Mouse (Mus musculus): Measurements from ENCODE around the gene Rnf24. TPM values are rescaled to one million over a fixed set of nuclear protein-coding genes. Genes with fewer than 3 reads are reported as not detected.

Gene Rnf24
- 2.0 and 2.2 TPM in 2 replicates for polyA plus RNA-seq (2012; rRNA removed)

DNA sequence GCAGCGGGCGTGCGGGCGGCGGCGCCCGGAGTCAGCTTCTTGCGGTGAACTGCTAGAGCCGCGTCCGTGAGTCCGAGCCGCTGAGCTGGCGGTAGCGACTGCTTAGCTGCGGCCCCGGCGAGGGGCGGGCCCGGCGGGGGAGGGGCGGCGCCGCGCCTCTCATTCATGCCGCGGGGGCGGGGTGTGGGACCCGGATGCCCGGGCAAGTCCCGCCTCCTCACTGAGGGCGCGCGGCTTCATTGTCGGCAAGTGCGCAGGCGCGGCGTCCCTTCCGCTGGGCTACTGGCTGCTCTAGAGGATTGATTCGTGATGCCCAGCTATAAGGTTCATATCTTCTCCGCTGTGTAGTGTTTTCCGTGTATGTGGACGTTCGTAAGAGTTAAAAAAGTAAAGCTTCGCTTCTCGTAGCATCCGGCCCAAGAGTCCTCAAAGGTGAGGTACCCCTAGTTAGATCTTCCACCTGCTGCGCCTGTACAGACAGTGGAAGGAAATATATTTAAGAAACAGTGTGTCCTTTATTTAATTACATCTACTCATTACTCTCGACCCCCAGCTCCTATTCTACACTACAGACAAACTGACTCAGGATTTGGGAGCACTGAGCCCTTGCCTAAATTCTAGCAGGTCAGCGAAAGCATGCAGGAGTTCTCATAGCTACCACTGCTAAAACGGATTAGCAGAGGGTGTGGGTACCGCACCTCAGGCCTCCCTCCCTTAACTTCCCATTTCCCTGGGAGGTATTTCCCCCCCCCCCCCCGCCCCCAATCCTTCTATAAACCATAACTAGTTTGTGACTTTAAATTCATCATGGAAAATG, at the start of gene Rnf24:
Gene Rnf24 (minus strand): TSS at position 146 of the 817 bp plus-strand sequence.

DNA sequence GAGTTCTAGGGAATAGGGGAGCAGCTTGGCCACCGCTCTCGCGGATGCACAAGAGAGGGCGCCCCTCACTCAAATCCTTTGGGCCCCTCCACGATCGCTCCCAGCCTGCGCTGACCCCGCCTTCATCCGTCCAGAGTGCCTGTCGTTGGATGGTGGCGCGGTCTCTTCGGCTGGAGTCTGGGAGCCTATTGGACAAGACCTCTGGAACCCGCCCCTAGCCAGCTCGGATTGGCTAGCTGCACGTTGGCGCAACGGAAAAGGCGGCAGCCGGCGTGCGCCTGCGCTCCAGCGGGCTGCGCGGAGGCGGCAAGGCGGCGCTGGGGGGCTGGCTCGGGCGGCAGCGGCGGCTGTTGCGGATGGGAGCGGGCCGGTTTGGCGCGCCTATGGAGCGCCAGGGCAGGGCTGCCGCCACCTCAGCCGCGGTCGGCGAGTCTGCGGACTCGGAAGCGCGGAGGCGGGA, 90.4 kb downstream of the Rnf24 start, which contains the start of gene Pank2:
Gene Pank2 (plus strand): TSS at position 283 of the 460 bp plus-strand sequence.

Other genes starting within 250 kb of the Rnf24 start
- gene Hspa12b, start 225.6 kb downstream of the Rnf24 start, polyA plus RNA-seq (2012; rRNA removed), result 7.4 and 8.0 TPM in 2 replicates
- not detected in 2 replicates for gene Gm11037, start 219.4 kb downstream of the Rnf24 start, polyA plus RNA-seq (2012; rRNA removed)
- gene 1700037H04Rik, start 192.8 kb downstream of the Rnf24 start, polyA plus RNA-seq (2012; rRNA removed), result 101 and 105 TPM in 2 replicates
- 122 and 126 TPM in 2 replicates for gene Cenpb, start 172.8 kb downstream of the Rnf24 start, polyA plus RNA-seq (2012; rRNA removed)
- gene Cdc25b, start 165.9 kb downstream of the Rnf24 start, polyA plus RNA-seq (2012; rRNA removed), result 26.8 and 29.2 TPM in 2 replicates
- gene Spef1, start 165.6 kb downstream of the Rnf24 start, polyA plus RNA-seq (2012; rRNA removed), result 14.4 and 16.7 TPM in 2 replicates
- 61.0 and 81.1 TPM in 2 replicates for gene Ap5s1, start 145.8 kb downstream of the Rnf24 start, polyA plus RNA-seq (2012; rRNA removed)
- gene Mavs, start 118.8 kb downstream of the Rnf24 start, polyA plus RNA-seq (2012; rRNA removed), result 63.4 and 78.6 TPM in 2 replicates
- 17.9 and 23.3 TPM in 2 replicates for gene Pank2, start 90.4 kb downstream of the Rnf24 start, polyA plus RNA-seq (2012; rRNA removed)
- 70.2 and 70.7 TPM in 2 replicates for gene Smox, start 138.6 kb upstream of the Rnf24 start, polyA plus RNA-seq (2012; rRNA removed)
- 0.39 and 0.44 TPM in 2 replicates for gene Adra1d, start 209.4 kb upstream of the Rnf24 start, polyA plus RNA-seq (2012; rRNA removed)